Mouse (Mus musculus): ENCODE results near the gene Sgf29.

- TF ChIP-seq POLR2A (IDR thresholded peaks at IDR 0.05; ENCODE audit: insufficient read depth, low read length), result no peak
- TF ChIP-seq CTCF (IDR thresholded peaks at IDR 0.05; ENCODE audit: low read depth, low read length), result no peak
Observed at GRCm38 (mm10) chr7:126675104-126675503, 26.0 kb downstream of the Sgf29 start.
